Mouse (Mus musculus) embryonic facial prominence, embryonic 10.5 days (tissue): Measurements from ENCODE around the gene Ubtf. TPM values are rescaled to one million over a fixed set of nuclear protein-coding genes. Genes with fewer than 3 reads are reported as not detected.

Experiments
- DNase-seq: peaks from one replicate; pipeline ENCODE4 v3.0.0-alpha.2; 2017; ENCODE audit warnings: low spot score
- H3K27ac ChIP-seq: fragments of 300-500 bp; sonication (generic); replicated peaks from 2 replicates; pipeline ENCODE4 v1.5.1; 2016; ENCODE audit warnings: mild to moderate bottlenecking
- H3K27me3 ChIP-seq: fragments of 300-500 bp; sonication (generic); replicated peaks from 2 replicates; pipeline ENCODE4 v1.6.1; 2016; ENCODE audit warnings: low read depth, mild to moderate bottlenecking; ENCODE audit not compliant: poor library complexity, severe bottlenecking
- H3K36me3 ChIP-seq: fragments of 300-500 bp; sonication (generic); replicated peaks from 2 replicates; pipeline ENCODE4 v1.6.1; 2016; ENCODE audit warnings: mild to moderate bottlenecking, moderate library complexity
- H3K4me1 ChIP-seq: fragments of 300-500 bp; sonication (generic); 2 replicates; pipeline ENCODE4 v1.6.1; 2016
- H3K4me3 ChIP-seq: fragments of 300-500 bp; sonication (generic); 2 replicates; pipeline ENCODE4 v1.5.1; 2016; ENCODE audit warnings: mild to moderate bottlenecking, moderate library complexity
- H3K9me3 ChIP-seq: fragments of 300-500 bp; sonication (generic); 2 replicates; pipeline ENCODE4 v1.6.1; 2016; ENCODE audit warnings: mild to moderate bottlenecking
- WGBS: fragments of 180-500 bp; shearing (Covaris S2); methylation state at CpG from one replicate; pipeline ENCODE4 v1.1.7; 2016; 5-methylcytosine and 5-hydroxymethylcytosine counted together
- polyA plus RNA-seq: library from polyadenylated mRNA; unstranded; fragments of >200 nt; fragmentation: Nextera tagmentation; extraction: Ambion mirVana; gene quantifications from 2 replicates; pipeline ENCODE4 v1.2.1, GENCODE M21; 2016

Gene Ubtf
- polyA plus RNA-seq, 1 experiment from 2014 or later, result 94.2 TPM

DNA sequence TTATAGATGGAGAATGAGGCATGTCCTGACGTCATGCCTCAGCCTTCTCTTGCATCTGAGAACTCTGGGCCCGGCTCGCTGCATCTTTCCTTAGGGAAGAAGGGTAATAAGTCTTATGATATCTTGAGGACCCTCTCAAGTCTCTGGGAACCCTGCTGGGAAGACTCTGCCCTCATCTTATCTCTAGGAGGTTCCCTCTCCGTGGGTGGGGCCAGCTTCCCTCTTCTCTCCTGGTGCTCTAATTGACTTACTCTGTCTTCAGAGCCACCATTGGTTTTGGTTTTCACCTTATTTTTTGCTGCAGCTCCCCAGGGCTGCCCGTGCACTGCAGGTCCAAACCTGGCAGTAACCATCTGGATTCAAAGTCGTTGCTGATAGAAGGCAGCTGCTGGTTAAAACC lies 61.4 kb downstream of the Ubtf start:
- no peak overlapping the region for H3K4me3 ChIP-seq
- no peak for DNase-seq
- no peaks in the 10 kb centered on the region for H3K9me3 ChIP-seq
- peaks cover 19% of the 10 kb centered on the region for H3K4me1 ChIP-seq
- 84% methylated on average over 6 of the region's 6 CpGs for WGBS
- H3K27me3 ChIP-seq, result no peaks in the 10 kb centered on the region
- H3K36me3 ChIP-seq, result peaks cover 95% of the 10 kb centered on the region
- no peak overlapping the region for H3K27ac ChIP-seq

DNA sequence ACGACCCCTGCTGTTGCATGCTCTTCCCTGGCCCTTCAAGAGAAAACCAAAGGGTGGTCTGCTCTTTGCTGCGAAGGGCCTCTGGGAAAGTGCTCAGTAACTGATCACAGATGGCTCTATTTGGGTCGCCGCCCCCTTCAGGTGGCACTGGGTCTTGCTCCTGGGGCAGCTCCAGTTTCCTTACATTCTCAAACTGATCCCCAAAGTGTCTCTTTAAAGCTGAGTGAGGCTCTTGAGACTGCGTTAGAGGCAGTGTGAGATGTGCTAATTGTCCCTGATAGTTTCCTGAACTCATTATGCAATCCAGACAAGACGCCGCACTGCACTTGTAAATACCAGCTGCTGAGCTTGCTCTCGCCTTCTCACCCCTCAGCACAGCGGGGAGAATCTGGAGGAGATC lies 62.0 kb downstream of the Ubtf start:
- peak; percentile 73 for DNase-seq
- Histone ChIP-seq H3K4me3 (no peak overlapping the region), H3K9me3 (no peaks in the 10 kb centered on the region), H3K27ac (peak overlapping the region; percentile 69), H3K4me1 (peaks cover 19% of the 10 kb centered on the region), H3K27me3 (no peaks in the 10 kb centered on the region), H3K36me3 (peaks cover 95% of the 10 kb centered on the region)
- 37% methylated on average over 9 of the region's 9 CpGs for WGBS

Other genes starting within 250 kb of the Ubtf start
- gene Mpp2, start 231.2 kb downstream of the Ubtf start, polyA plus RNA-seq, result 12.5 and 12.9 TPM in 2 replicates
- gene Ppy, start 218.4 kb downstream of the Ubtf start, polyA plus RNA-seq, result not detected in 2 replicates
- 0.32 and 0.49 TPM in 2 replicates for gene Pyy, start 211.9 kb downstream of the Ubtf start, polyA plus RNA-seq
- gene Nags, start 174.2 kb downstream of the Ubtf start, polyA plus RNA-seq, result not detected in 2 replicates
- gene Tmem101, start 163.3 kb downstream of the Ubtf start, polyA plus RNA-seq, result 35.0 and 38.0 TPM in 2 replicates
- 145 and 155 TPM in 2 replicates for gene Lsm12, start 134.4 kb downstream of the Ubtf start, polyA plus RNA-seq
- 38.2 and 39.6 TPM in 2 replicates for gene G6pc3, start 130.1 kb downstream of the Ubtf start, polyA plus RNA-seq
- gene Hdac5, start 89.6 kb downstream of the Ubtf start, polyA plus RNA-seq, result 49.6 and 52.9 TPM in 2 replicates
- 30.1 and 32.4 TPM in 2 replicates for gene BC030867, start 70.9 kb downstream of the Ubtf start, polyA plus RNA-seq
- gene Asb16, start 51.0 kb downstream of the Ubtf start, polyA plus RNA-seq, result 0.09 and 0.10 TPM in 2 replicates
- gene Tmub2, start 34.8 kb downstream of the Ubtf start, polyA plus RNA-seq, result 45.2 and 46.2 TPM in 2 replicates
- gene Atxn7l3, start 23.1 kb downstream of the Ubtf start, polyA plus RNA-seq, result 15.6 and 18.2 TPM in 2 replicates
- gene Slc4a1, start 46.5 kb upstream of the Ubtf start, polyA plus RNA-seq, result 29.7 and 33.8 TPM in 2 replicates
- 10.0 and 11.9 TPM in 2 replicates for gene Rundc3a, start 73.7 kb upstream of the Ubtf start, polyA plus RNA-seq
- gene Slc25a39, start 88.2 kb upstream of the Ubtf start, polyA plus RNA-seq, result 229 and 241 TPM in 2 replicates
- gene Grn, start 110.6 kb upstream of the Ubtf start, polyA plus RNA-seq, result 79.4 and 87.3 TPM in 2 replicates
- 3.4 and 3.7 TPM in 2 replicates for gene Fam171a2, start 127.9 kb upstream of the Ubtf start, polyA plus RNA-seq
- gene Itga2b, start 150.4 kb upstream of the Ubtf start, polyA plus RNA-seq, result 3.9 and 6.5 TPM in 2 replicates
- 74.6 and 76.7 TPM in 2 replicates for gene Gpatch8, start 236.7 kb upstream of the Ubtf start, polyA plus RNA-seq